Mouse (Mus musculus) heart, adult 2 months (tissue): ENCODE results near the gene Nr1h5.

Experiments used
- CTCF ChIP-seq: fragments of 200-600 bp; IDR thresholded peaks from 2 replicates; pipeline ENCODE4 v1.8.1; 2022; ENCODE audit warnings: antibody characterized with exemption, mild to moderate bottlenecking, moderate library complexity
- EP300 ChIP-seq: fragments of 200-500 bp; IDR thresholded peaks from 2 replicates; pipeline ENCODE4 v1.6.1; 2011; ENCODE audit warnings: low read depth, low read length, control low read depth; ENCODE audit not compliant: insufficient read depth
- POLR2A ChIP-seq: fragments of 200-500 bp; IDR thresholded peaks from 2 replicates; pipeline ENCODE4 v1.6.1; 2011; ENCODE audit warnings: mild to moderate bottlenecking, low read depth, low read length, control low read depth; ENCODE audit not compliant: insufficient read depth

DNA sequence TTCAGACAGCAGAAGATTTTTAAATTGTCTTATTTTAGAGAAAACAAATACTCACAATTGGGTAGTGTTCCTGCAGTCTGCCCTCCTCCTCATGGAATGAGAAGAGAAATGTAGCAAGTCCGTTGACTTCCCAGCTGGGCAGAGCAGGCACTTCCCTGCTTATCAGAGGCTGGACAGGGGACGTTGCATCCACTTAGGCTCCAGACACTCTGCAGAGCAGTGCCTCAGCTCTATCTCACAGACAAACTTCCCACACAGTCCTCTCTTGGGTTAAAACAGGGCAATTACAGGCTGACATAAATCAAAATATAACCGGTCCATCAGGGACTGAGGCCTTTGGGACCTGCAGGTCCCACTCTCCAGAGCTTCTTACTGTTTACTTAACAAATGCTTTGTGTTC is at the start of gene Nr1h5:
- TF ChIP-seq CTCF, result no peak
- TF ChIP-seq EP300, result no peak
- TF ChIP-seq POLR2A, result no peak
